Mouse (Mus musculus) adrenal gland, adult 2 months (tissue): Measurements from ENCODE around the gene Arl5a. TPM values are rescaled to one million over a fixed set of nuclear protein-coding genes. Genes with fewer than 3 reads are reported as not detected.

ENCODE experiments used
- DNase-seq: peaks from one replicate; pipeline ENCODE4 v3.0.0; 2021
- long read RNA-seq: library from polyadenylated mRNA; stranded (forward); transcript quantifications from one replicate; pipeline ENCODE4 v2.0.0, GENCODE M21; 2021
- polyA plus RNA-seq: library from polyadenylated mRNA; depleted of rRNA; stranded (reverse); fragments of >200 nt; gene quantifications from 2 replicates; pipeline ENCODE4 v1.2.3, GENCODE M21; 2012; rRNA removed
- total RNA-seq, 2 experiments: library from RNA; stranded (reverse); gene quantifications; 2 replicates each; pipeline ENCODE4 v1.2.3; 2021

Arl5a gene
- total RNA-seq (10 to 100 TPM; 43.1 to 53.7 TPM), polyA plus RNA-seq (4.4 and 5.6 TPM in 2 replicates)
- long read RNA-seq, full-length matches to known transcripts, result 16 of 23 reads
- long read RNA-seq, partial matches to known transcripts, result 0 of 23 reads
- long read RNA-seq, other reads (novel, unspliced or antisense), result 7 of 23 reads

DNA sequence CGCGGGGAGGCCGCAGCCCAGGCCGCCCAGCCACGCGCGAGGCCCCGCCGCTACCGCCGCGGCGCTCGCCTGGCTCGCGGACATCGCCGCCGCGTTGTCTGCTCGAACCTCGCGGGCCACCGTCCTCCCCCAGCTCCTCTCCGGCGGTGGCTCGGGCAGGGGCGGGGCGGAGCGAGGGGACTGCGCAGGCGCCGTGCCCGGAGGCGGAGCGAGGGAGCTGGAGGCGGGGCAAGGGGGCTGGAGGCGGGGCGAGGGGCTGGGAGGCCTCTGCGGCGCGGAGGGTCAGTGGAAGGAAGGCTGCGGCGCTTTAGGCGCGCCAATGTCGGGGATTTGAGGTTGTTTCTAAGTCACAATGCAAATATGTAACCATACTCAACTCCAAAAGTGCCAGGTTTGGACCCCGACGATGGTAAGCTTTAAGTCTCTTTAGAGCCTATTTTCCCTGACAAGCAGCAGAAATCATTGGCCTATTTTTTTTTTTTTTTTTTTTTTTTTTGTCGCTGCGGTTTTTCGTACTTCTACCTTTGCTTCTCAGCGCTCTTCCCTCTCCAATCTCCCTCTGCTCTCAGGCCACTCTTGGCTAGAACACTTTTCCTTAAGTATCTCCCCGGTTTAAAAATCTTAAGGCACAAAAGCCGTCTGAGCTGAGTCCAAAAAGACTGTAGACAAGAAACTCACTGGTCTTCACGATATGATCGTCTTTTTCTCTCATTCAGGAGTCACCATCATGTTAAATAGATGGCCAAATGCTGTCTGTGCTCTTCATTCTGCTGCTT, at the start of gene Arl5a:
TSS of gene Arl5a (minus strand) at position 155 of the 776 bp plus-strand sequence.
- peak; percentile 98 for DNase-seq

DNA sequence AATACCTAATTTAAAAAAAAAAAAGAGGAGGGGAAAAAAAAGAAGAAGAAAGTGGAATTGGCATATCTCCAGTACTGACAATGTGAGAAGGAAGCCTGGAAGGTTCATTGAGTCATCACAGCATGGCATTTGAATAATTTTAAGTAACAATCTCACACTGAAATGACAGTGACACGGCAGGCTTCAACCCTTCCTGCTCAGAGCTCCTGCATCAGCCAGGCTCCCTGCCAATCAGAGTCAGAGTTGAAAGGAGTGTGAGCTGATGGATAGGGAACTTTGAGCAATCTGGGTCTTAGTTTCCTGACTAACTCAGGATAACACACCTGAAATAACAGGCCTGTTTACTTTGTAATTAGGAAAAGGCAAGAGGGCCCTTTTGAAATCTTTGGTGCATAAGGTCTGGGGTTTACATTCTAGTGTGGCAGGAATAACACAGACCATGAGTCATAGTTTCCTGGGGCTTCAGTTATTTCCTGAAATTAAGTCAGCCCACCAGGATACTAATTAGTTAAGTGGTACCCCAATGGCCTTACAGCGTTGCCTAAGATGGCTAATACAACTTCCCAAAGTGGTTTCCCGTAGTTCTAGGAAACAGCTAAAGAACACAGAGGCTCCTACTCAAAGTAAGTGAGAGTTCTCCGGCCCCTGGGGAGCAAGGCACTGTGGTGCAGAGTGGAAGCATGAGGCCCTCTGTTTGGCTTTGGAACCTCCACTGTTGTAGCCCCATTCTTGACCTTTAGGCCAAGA, 47.0 kb upstream of the Arl5a start:
- peak; percentile 7 for DNase-seq

GRCm38 (mm10) chr2:52470044-52470560, 45.4 kb upstream of the Arl5a start:
- DNase-seq, result no peak

DNA sequence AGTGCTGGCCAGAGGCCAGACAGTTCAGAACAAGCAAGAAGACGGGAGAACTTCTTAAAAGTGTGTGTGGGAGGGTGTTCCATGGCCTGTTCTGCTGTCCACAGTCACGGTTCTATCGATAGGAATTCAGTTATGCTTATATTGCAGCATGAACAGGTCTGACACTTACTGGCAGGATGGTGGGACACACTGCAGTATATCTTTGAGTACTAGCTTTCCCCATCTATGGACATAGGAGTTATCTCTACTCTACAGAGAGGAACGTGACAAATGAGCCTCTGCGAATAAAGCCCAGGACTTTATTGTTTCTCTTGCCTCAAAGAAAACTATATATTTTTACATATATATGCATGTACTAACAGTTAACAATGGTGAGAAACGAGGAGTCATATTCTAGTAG, 42.9 kb upstream of the Arl5a start:
- no peak for DNase-seq

- DNase-seq, result no peak
These were observed 36.7 kb upstream of the Arl5a start for GRCm38 (mm10) chr2:52461206-52461967.

- DNase-seq, result no peak
These were observed 31.1 kb upstream of the Arl5a start for GRCm38 (mm10) chr2:52455606-52456479.

DNA sequence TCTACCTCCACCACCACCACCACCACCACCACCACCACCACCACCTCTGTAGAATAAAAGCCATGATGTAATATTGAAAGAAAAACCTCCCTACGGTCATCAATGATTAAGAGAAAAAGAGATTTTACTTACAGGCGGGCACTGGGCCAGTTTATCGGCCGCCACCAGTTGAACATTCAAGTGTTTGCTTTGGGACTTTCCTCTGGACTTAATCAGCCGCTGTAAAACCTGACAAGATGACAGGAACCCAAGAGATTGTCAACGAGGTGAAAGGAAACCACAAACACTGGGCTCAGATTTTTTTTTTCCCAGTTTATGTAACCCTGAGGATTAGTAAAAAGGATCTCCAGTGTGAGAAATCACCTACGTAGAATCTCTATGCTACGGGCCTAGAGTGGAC, 25.1 kb upstream of the Arl5a start:
- no peak for DNase-seq

DNA sequence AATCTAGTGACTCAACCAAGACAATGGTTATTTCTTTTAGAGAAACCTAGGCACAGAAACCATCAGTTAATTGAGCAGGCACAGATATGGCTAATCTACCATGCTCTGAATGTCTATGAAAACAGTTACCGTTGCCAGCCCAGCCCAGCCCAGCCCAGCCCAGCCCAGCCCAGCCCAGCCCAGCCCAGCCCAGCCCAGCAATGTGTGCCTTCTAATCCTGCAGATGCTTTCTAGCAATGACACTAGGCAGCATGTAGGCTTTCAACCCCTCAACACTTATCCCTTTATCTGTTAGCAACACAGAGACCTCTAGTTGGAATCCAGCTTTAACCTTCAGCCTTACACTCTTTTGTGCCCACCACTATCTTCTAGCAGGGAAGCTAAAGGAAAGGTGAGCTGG, 24.2 kb upstream of the Arl5a start:
- DNase-seq, result no peak

DNA sequence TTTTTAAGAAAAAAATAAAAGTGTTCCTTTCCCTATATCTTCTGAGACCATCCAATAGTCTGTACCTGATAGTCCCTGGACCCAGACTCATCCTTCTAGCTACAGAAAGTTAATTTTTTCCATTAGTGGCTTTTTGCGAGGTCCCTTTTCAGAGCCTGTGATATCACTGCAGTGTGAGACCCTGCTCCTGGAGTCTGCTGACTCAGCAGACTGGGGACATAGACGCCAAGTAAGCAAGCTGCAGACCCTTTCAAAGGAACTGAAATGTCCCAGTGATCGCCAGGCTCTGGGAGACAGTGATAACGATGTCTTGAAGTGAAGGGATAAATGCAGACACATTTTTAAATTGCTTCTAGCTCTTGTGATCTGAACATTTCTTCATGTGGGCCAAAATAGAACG, 21.9 kb upstream of the Arl5a start:
- no peak for DNase-seq

DNA sequence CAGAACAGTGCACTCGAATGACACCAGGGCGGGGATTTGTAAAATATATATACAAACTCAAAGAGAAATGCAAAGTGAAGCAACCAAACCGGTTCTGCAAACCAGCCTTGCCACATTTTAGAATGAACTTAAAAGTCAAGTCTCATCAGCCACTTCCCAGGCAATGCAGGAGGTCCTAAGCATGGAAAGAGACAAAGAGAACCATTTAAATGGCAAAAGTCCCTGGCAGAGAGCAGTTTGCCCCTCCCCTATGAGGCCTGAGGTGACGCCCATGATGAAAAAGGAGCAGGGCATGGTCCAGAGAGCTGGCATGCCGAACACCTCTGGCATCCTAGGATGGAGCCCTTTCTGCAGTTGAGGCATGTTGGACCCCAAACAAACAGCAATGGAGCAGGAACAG, 17.4 kb upstream of the Arl5a start:
- DNase-seq, result no peak

DNA sequence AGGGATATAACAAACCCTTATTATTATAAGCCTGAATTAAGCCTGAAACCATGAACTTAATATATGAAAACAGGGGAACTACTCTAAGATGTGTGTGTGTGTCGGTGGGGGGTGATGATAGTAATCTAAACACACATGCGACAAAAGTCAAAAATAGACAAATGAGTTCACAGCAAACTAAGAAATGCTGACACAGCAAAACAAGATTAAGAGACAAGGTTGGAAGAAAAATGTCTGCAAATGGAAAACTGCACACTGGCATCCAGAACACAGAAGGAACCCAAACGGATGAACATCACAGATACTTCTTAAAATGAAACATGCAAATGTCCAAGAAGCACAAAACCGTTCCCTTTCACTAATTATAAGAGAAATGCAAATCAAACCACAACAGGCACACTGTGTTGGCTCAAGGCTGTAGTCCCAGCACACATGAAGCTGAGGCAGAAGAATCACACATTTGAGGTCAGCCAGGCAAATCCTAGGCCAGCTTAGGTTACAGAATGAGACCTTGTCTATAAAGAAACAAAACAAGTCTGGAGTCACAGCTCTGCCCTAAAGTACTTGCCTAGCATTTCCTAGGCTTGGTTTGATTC, 15.8 kb upstream of the Arl5a start:
- no peak for DNase-seq

- no peak for DNase-seq
These were observed 13.7 kb upstream of the Arl5a start for GRCm38 (mm10) chr2:52438437-52438836.

DNA sequence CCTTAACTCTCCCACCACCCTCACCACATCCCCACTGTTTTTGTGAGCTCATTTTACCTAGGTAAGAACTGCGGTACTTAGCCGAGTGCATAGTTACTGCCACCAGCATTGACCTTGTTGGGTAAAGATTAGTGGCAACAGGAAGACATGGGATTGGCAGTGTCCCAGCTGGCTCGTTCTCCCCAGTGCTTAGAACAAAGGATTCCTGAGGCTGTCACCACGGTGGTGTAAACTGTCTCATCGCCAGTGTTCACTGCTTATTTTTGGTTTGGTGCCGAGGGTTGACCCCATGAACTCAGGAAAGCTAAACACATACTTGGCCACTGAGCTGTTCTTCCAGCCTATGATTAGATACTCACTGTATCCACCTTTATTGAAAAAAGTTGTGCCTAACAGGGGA, 13.3 kb upstream of the Arl5a start:
- DNase-seq, result peak; percentile 90

GRCm38 (mm10) chr2:52435919-52436632, 11.4 kb upstream of the Arl5a start:
- DNase-seq, result no peak

GRCm38 (mm10) chr2:52433365-52433764, 8.7 kb upstream of the Arl5a start:
- DNase-seq, result no peak

DNA sequence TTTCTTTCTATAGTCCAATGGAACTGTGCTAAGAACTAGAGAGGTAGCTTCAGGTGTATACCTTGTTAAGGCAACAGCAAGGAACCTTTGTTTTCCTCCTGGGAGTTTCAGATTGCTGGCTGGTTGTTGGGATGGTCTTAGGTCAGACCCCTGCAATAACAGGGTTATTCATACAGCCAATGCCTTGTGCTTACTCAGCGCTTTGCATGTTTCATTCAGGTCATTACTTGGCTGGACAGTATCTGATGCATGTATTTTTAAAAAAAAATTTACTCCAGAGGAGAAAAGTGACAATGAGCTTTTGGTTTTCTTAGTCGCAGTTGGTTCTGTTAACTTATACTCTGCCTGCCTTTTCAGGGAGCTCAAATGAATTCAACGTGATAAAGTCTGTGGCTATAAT, 2.7 kb upstream of the Arl5a start:
- DNase-seq, result no peak

DNA sequence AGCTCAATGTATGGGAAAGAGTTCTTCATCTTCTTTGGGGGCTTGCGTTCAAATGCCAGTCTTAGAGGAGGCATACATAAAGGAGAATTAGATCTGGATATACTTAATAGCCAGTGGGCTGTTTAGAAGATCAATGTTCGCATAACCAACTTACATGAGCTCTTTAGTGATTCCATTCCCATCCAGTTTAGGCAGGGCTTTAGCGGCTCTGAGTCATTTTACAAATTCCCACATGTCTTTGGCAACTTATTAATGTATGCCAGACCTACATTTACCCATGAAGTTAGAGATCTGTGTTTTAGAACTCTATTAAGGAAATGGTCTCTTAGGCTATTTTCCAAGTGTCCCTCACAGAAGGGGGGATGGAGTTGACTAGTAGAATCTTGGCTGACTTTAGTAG, 1.3 kb upstream of the Arl5a start:
- DNase-seq, result no peak

GRCm38 (mm10) chr2:52425523-52425795, 758 bp upstream of the Arl5a start:
- DNase-seq, result no peak

DNA sequence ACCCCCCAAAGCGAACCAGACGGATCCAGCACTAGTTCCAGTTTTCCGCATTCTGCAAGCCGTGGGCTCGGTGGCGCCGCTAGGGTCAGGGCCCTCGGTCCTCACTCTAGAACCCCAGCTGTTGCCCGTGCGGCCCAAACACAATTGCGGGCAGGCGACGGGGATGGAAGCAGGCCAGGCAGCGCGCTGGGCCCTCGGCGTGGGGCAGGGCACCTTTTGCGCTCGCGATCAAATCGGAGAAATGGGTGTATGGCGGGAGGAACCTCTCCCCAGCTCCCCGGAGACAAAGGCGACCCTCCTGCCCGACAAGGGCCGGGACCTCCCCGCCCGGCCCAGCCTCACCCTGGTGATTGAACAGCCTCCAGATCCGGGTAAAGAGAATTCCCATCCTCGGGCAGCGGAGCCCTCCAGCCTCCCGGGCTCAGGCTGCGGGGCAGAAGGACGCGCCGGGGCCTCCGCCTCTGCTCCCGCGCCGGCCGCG, 413 bp downstream of the Arl5a start:
- no peak for DNase-seq

- no peak for DNase-seq
These were observed 972 bp downstream of the Arl5a start for GRCm38 (mm10) chr2:52423611-52424247.
